Mouse (Mus musculus): ENCODE measurements around the gene Sun5. TPM values are rescaled to one million over a fixed set of nuclear protein-coding genes. Genes with fewer than 3 reads are reported as not detected.

The Sun5 gene
- polyA plus RNA-seq (2012; rRNA removed), result not detected in 2 replicates

GRCm38 (mm10) chr2:153870984-153871383 lies at the start of gene Sun5:
Sun5 (minus strand) TSS chr2:153871084.

GRCm38 (mm10) chr2:153917930-153918329 lies 47.0 kb upstream of the Sun5 start, which contains the start of gene Bpifb3:
Bpifb3 (plus strand) TSS chr2:153918230.

GRCm38 (mm10) chr2:153900088-153900487 lies 29.2 kb upstream of the Sun5 start, which contains the start of gene Bpifb6:
Bpifb6 (plus strand) TSS chr2:153900388.

GRCm38 (mm10) chr2:153874745-153875144 lies 3.9 kb upstream of the Sun5 start, which contains the start of gene Bpifb2:
Bpifb2 (plus strand) TSS chr2:153875045.

Other genes starting within 250 kb of the Sun5 start
- gene Commd7, start 238.3 kb downstream of the Sun5 start, polyA plus RNA-seq (2012; rRNA removed), result 15.9 and 16.1 TPM in 2 replicates
- 1.4 and 1.9 TPM in 2 replicates for gene Dnmt3b, start 221.6 kb downstream of the Sun5 start, polyA plus RNA-seq (2012; rRNA removed)
- gene Dnmt3c, start 174.4 kb downstream of the Sun5 start, polyA plus RNA-seq (2012; rRNA removed), result not detected in 2 replicates
- 5.9 and 6.9 TPM in 2 replicates for gene Mapre1, start 129.8 kb downstream of the Sun5 start, polyA plus RNA-seq (2012; rRNA removed)
- gene Efcab8, start 91.2 kb downstream of the Sun5 start, polyA plus RNA-seq (2012; rRNA removed), result 0.17 and 0.20 TPM in 2 replicates
- gene Bpifb2, start 4.0 kb upstream of the Sun5 start, polyA plus RNA-seq (2012; rRNA removed), result not detected in 2 replicates
- gene Bpifb6, start 29.3 kb upstream of the Sun5 start, polyA plus RNA-seq (2012; rRNA removed), result not detected in 2 replicates
- gene Bpifb3, start 47.1 kb upstream of the Sun5 start, polyA plus RNA-seq (2012; rRNA removed), result 0.06 TPM in 1 of 2 replicates, not detected in the other
- not detected in 2 replicates for gene Bpifb4, start 67.1 kb upstream of the Sun5 start, polyA plus RNA-seq (2012; rRNA removed)
- not detected in 2 replicates for gene Bpifa6, start 103.9 kb upstream of the Sun5 start, polyA plus RNA-seq (2012; rRNA removed)
- gene Bpifa2, start 137.2 kb upstream of the Sun5 start, polyA plus RNA-seq (2012; rRNA removed), result not detected in 2 replicates

Measured in colon, adult 2 months (tissue).